Mouse (Mus musculus) gastrocnemius, postnatal 4 days (tissue): ENCODE results near the gene Pomt2. TPM values are rescaled to one million over a fixed set of nuclear protein-coding genes. Genes with fewer than 3 reads are reported as not detected.
"Not testable (repeated sequence)": the region's sequence is repeated elsewhere in the genome, so short reads cannot be mapped to it uniquely, and the experiment has no call there.

Experiments
- DNase-seq, 2 experiments: peaks; one replicate each; pipeline ENCODE4 v3.0.0; 2021 to 2022; ENCODE audit warnings: low spot score in 2 of 2, mixed read lengths in 2 of 2
- long read RNA-seq, 2 experiments: library from polyadenylated mRNA; stranded (forward); transcript quantifications; one replicate each; pipeline ENCODE4 v2.0.0; 2021
- total RNA-seq, 2 experiments: library from RNA; stranded (reverse); gene quantifications; 2 replicates each; pipeline ENCODE4 v1.2.3; 2021

Pomt2 gene
- 10 to 100 TPM; 12.3 to 14.6 TPM for total RNA-seq
- long read RNA-seq, experiment 1, full-length matches to known transcripts, result 11 of 17 reads
- long read RNA-seq, experiment 1, partial matches to known transcripts, result 2 of 17 reads
- long read RNA-seq, experiment 1, other reads (novel, unspliced or antisense), result 4 of 17 reads
- long read RNA-seq, experiment 2, full-length matches to known transcripts, result 18 of 24 reads
- long read RNA-seq, experiment 2, partial matches to known transcripts, result 1 of 24 reads
- long read RNA-seq, experiment 2, other reads (novel, unspliced or antisense), result 5 of 24 reads

DNA sequence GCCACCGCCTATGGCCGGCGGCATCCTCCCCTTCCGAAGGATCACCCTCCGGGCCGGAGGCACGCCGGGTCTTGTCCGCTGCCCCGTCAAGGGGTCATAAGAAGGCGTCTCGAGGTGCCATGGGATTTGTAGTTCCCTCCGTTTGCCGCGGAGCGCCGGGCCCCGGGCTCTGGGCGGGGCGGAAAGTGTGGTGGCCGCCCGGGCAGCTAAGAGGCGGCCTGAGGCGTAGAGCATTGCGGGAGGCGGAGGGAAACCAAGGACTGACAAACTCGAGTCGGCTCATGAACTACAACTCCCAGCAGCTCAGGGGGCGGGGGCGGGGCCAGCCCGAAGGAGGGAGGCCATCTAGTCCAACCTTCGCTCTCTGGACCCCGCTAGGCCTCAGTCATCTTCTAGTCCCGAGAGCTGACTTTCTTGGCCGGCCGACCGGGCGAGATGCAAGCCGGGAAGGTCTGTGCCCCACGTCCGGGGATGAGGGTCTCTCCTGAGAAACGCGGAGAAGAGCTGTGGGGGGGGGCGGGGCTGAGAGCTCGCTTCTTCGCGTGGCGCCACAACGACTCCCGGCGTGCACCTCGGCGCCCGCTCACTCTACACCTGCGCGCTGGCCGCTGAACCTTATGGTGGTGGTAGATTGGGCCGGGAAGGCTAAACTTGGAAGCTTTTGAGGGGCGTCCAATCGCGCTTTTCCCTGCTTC, at the start of gene Pomt2:
Gene Pomt2 (minus strand): TSS at position 574 of the 695 bp plus-strand sequence.
- DNase-seq, result peak; percentile 84 to 92

GRCm38 (mm10) chr12:87196310-87196709, 48.5 kb upstream of the Pomt2 start:
- DNase-seq, result no peak

DNA sequence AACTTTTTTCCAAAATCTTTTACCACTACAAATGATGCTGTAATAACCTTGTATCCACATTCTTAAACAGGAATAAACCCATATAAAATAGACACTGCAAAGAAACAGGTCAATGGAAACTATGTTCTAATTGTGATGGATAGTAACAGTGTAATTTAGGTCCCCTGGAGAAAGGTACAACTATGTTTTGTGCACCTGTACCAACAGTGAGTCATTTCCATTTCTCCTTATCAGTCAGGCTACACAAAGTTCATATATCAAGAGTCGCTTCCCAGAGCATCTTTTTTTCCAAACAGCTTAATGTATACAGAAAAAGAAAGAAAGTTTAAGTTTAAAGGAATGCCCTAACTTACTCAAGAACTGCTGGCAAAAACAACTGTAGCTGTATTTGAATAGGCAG, 47.3 kb upstream of the Pomt2 start:
- DNase-seq, result no peak

GRCm38 (mm10) chr12:87193008-87193407, 45.2 kb upstream of the Pomt2 start:
- no peak for DNase-seq

DNA sequence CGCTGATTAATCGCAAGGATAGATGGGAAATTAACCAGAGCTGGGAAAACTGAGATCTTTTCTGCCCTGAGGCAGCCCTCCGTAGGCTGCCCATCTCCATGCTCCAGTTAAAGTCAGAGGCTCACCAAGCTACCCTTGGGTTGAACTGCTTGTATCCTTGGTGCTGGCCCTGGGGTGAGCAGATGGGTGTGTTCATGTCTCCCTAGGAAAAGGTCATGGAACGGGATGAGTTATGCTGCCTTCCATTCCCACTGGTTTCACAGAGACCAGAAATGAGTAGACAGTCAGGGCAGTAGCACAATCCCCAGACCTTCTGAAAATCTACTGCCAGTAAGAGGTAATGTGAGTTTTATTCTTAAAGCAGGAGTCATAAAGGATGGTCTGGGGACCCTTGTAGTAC, 29.9 kb upstream of the Pomt2 start:
- no peak for DNase-seq

- no peak for DNase-seq
Observed at GRCm38 (mm10) chr12:87175194-87175946, 27.6 kb upstream of the Pomt2 start.

- no peak for DNase-seq
Observed at GRCm38 (mm10) chr12:87160815-87161214, 13.0 kb upstream of the Pomt2 start.

DNA sequence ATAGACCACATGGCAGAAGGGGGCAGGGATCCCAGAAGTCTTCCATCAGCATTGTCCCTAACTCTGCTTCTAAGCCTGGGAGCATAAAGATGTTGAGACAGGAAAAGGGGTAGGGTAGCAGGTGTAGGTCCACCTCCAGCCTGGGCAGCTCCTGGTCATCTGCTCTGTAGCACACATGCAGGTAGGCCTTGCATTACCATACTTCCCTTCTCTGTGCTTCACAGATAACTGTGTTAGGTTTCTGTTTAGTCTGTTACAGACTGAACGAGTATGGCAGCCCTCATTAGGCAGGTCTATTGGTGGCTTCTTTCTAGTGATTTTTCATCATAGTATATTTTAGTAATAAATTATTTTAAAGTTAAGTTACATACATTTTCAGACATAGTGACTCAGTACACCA, 12.5 kb upstream of the Pomt2 start:
- DNase-seq, result no peak

- no peak for DNase-seq
Observed at GRCm38 (mm10) chr12:87158099-87158498, 10.3 kb upstream of the Pomt2 start.

GRCm38 (mm10) chr12:87157361-87157760, 9.6 kb upstream of the Pomt2 start:
- DNase-seq, result no peak

GRCm38 (mm10) chr12:87154448-87154847, 6.7 kb upstream of the Pomt2 start:
- DNase-seq, result not testable (repeated sequence)

GRCm38 (mm10) chr12:87149471-87149870, 1.7 kb upstream of the Pomt2 start:
- DNase-seq, result no peak

- DNase-seq, result no peak
Observed at GRCm38 (mm10) chr12:87148136-87148535, 368 bp upstream of the Pomt2 start.

DNA sequence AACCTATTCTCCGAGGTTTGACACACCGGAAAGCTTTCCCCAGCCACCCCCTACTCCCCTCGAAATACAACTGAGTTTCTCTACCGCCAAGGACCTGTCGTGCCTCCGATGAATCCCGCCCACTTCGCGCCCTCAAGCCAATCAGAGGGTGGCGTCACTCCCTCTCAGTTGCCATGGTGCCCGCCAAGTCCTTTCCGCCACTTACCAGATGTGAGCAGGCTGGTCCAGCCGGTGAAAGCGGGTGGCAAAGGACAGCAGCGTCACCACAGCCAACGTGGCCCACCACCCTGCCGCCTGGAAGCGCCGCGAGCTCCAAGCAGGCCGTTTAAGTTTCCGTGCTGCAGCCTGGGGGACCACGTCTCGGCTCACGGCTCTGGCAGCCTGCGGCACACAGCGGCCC, 802 bp downstream of the Pomt2 start, which contains the start of gene Gstz1:
Gene Gstz1 (plus strand): TSS at position 200 of the 400 bp plus-strand sequence.
- peak; percentile 74 to 86 for DNase-seq

GRCm38 (mm10) chr12:87142156-87142555, 5.6 kb downstream of the Pomt2 start:
- no peak for DNase-seq

GRCm38 (mm10) chr12:87138768-87139167, 9.0 kb downstream of the Pomt2 start:
- DNase-seq, result no peak

DNA sequence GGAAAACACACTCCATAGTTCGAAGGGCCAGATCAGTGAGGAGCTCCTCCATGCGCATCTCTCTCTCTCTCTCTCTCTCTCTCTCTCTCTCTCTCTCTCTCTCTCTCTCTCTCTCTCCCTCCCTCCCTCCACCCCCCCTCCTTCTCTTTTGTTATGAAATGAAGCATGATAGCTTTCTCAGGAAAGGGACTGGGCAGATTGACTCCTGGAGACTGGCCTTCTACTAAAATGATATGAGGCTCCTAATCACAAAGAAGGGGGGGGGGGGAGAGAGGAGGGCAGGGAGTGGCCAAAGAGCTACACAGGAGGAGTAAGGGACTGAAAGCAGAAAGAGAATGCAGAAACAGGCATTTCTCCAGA, 9.4 kb downstream of the Pomt2 start:
- DNase-seq, result no peak

DNA sequence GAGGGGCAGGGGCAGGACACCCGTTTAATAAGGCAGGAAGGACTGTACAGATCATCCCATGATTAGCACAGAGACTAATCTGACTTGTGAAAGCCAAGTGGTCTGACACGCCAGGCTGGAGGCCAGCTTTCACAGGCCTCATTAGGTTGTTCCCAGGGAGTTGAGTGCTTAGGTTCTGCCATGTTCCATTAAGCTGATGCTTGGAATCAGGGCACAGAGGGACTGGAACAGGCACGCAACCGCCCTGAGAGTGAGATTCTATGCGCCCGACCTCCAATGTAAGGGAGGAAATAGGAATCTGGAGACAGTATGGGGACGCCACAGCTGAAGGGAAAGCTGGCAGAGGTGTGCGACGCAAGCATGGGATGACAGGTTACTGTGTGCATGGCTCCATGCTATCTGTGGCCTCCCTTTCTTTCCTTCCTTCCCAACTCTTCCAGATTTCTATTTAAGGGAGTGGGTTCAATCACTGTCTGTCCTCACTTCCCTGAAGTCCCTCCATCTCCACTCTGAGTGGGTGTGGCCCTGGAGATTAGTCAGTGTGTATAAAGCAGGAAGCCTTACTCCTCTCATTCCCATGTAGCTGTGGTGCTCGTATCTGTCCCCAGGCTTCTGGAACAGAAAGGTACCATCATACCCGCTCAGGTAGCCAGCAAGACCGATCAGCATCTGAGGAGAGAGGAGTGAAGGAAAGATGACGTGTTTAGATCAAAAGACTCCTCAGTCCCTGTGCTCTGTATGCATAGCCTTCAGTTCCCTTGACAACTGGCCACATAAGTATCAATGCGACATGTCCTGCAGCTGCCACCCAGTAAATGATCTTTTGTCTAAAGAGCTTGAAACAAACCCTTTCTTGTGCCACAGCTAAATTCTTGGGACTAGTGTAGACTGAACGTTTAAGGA, 10.1 kb downstream of the Pomt2 start:
- no peak for DNase-seq

DNA sequence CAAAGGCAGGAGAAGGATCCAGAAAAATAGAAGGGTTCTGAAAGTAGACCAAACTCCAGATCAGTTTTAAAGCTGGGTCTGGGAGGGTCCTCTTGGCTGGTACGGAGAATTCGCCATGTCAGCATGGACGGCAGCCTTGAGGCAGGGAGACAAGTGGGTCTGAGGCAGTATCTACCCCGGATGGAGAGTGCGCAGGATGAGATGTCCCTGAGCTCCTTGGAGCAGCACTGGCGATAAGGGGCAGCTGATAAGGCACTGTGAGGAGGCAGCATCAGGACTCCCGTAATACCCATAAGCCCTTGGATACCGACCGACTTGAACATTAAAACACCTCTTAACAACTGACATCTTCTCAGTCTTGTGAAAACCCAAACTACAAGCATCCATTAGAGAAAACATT, 15.0 kb downstream of the Pomt2 start:
- DNase-seq, result no peak

DNA sequence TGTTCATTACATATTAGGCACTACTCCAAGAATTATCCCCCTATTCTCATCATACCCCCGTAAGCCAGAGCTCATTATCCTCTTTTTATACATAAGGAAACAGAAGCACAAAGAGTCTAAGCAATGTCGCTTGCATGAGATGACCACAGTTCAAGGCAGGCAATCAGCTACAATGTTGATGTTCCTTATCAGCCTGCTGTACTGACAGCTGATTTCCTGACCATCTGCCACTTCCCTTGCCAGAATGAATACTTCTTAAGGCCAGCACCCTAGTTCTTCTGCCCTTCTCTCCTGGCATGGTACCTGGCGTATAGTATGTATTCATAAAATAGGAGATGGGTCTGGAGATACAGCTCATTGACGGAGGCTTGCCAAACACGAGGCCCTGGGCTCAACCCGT, 15.6 kb downstream of the Pomt2 start:
- DNase-seq, result no peak

DNA sequence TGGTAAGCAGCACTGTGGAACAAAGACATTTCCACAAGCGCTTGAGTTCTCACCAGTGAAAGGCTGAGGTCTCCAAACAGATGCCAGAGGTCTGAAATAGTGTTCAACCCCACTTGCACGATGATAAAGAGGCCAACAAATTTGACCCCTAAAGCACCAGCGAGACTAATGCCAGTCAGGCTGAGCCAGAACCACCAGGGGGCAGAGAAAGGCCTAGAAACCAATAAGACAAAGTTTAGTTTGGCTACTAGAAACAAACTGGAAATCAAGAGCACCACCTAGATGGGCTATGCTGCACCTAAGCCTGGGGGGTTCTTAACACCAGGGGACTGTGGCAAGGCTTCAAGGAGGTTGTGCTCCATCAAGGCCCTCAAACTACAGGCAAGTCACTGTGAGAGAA, 16.1 kb downstream of the Pomt2 start:
- DNase-seq, result peak in 1 of 2 experiments; percentile 33
